Mouse (Mus musculus) MEL (cell line): ENCODE results near the gene Clcn5.

Experiments
- CTCF ChIP-seq, 3 experiments: IDR thresholded peaks in 2 of 3; conservative IDR thresholded peaks in 1 of 3; 2 replicates each; pipeline ENCODE4 v1.5.1; 2011 to 2012; ENCODE audit warnings: low read length in 3 of 3, low read depth in 2 of 3, mild to moderate bottlenecking in 2 of 3, improper control_type of control experiment in 1 of 3, inconsistent platforms in 1 of 3, mixed read lengths in 1 of 3, moderate library complexity in 1 of 3; ENCODE audit not compliant: control insufficient read depth in 1 of 3, insufficient read depth in 1 of 3, poor library complexity in 1 of 3, severe bottlenecking in 1 of 3
- ELF1 ChIP-seq: IDR thresholded peaks from 2 replicates; pipeline ENCODE4 v1.6.1; 2014; ENCODE audit warnings: low read depth, mild to moderate bottlenecking, inconsistent platforms, low read length, improper control_type of control experiment, moderate library complexity
- EP300 ChIP-seq, 2 experiments: IDR thresholded peaks; 2 replicates each; pipeline ENCODE4 v1.6.1; 2011; ENCODE audit warnings: improper control_type of control experiment in 2 of 2, low read length in 2 of 2, low read depth in 1 of 2, mild to moderate bottlenecking in 1 of 2
- GATA1 ChIP-seq: IDR thresholded peaks from 2 replicates; pipeline ENCODE4 v1.6.1; 2011; ENCODE audit warnings: low read depth, low read length, improper control_type of control experiment
- MEF2A ChIP-seq: IDR thresholded peaks from 2 replicates; pipeline ENCODE4 v1.6.1; 2014; ENCODE audit warnings: low read depth, mild to moderate bottlenecking, inconsistent platforms, low read length, improper control_type of control experiment; ENCODE audit not compliant: poor library complexity, insufficient replicate concordance, severe bottlenecking; ENCODE audit errors: extremely low read depth
- POLR2A ChIP-seq, 2 experiments: IDR thresholded peaks; 2 replicates each; pipeline ENCODE4 v1.6.1; 2011 to 2012; ENCODE audit warnings: low read length in 2 of 2, mild to moderate bottlenecking in 2 of 2, control low read depth in 1 of 2, improper control_type of control experiment in 1 of 2, low read depth in 1 of 2, moderate library complexity in 1 of 2; ENCODE audit not compliant: control insufficient read depth in 1 of 2, insufficient read depth in 1 of 2, poor library complexity in 1 of 2
- SMC3 ChIP-seq: IDR thresholded peaks from 2 replicates; pipeline ENCODE4 v1.6.1; 2011; ENCODE audit warnings: low read depth, low read length, improper control_type of control experiment
- TAL1 ChIP-seq: IDR thresholded peaks from 2 replicates; pipeline ENCODE4 v1.6.1; 2012; ENCODE audit warnings: mild to moderate bottlenecking, inconsistent platforms, low read length, moderate library complexity, mixed read lengths
- TBP ChIP-seq: IDR thresholded peaks from 2 replicates; pipeline ENCODE4 v1.8.0; 2011; ENCODE audit warnings: low read depth, low read length, improper control_type of control experiment
- TCF12 ChIP-seq: IDR thresholded peaks from 2 replicates; pipeline ENCODE4 v1.6.1; 2014; ENCODE audit warnings: low read depth, mild to moderate bottlenecking, inconsistent platforms, low read length, improper control_type of control experiment, moderate library complexity
- UBTF ChIP-seq: IDR thresholded peaks from 2 replicates; pipeline ENCODE4 v1.6.1; 2012; ENCODE audit warnings: low read depth, mild to moderate bottlenecking, inconsistent platforms, low read length, improper control_type of control experiment, moderate library complexity, borderline replicate concordance; ENCODE audit not compliant: insufficient read depth
- USF1 ChIP-seq: IDR thresholded peaks from 2 replicates; pipeline ENCODE4 v1.6.1; 2014; ENCODE audit warnings: low read depth, mild to moderate bottlenecking, inconsistent platforms, low read length, improper control_type of control experiment, moderate library complexity
- USF2 ChIP-seq, 2 experiments: IDR thresholded peaks; 2 replicates each; pipeline ENCODE4 v1.6.1; 2011 to 2012; ENCODE audit warnings: improper control_type of control experiment in 2 of 2, low read length in 2 of 2, borderline replicate concordance in 1 of 2, inconsistent platforms in 1 of 2, low read depth in 1 of 2, mild to moderate bottlenecking in 1 of 2; ENCODE audit not compliant: insufficient read depth in 1 of 2
- ZC3H11A ChIP-seq: IDR thresholded peaks from 2 replicates; pipeline ENCODE4 v1.6.1; 2012; ENCODE audit warnings: low read depth, mild to moderate bottlenecking, inconsistent platforms, low read length, improper control_type of control experiment

GRCm38 (mm10) chrX:7259718-7260117, 59.4 kb downstream of the Clcn5 start:
- TF ChIP-seq EP300 (IDR thresholded peaks at IDR 0.05; ENCODE audit: low read depth in 1 of 2, low read length in 2 of 2), result no peak
- no peak for TF ChIP-seq TBP
- TF ChIP-seq USF1, result no peak
- TF ChIP-seq CTCF (IDR thresholded peaks at IDR 0.05 in 2 of 3, conservative IDR thresholded peaks at IDR 0.05 in 1 of 3; ENCODE audit: control insufficient read depth in 1 of 3, insufficient read depth in 1 of 3, low read depth in 2 of 3, low read length in 3 of 3, poor library complexity in 1 of 3, severe bottlenecking in 1 of 3), result no peak
- no peak for TF ChIP-seq TCF12
- TF ChIP-seq TAL1, result no peak
- TF ChIP-seq ELF1, result no peak
- no peak for TF ChIP-seq MEF2A
- TF ChIP-seq UBTF, result no peak
- TF ChIP-seq SMC3, result no peak
- no peak for TF ChIP-seq GATA1
- no peak for TF ChIP-seq POLR2A (IDR thresholded peaks at IDR 0.05; ENCODE audit: control insufficient read depth in 1 of 2, insufficient read depth in 1 of 2, low read depth in 1 of 2, low read length in 2 of 2, poor library complexity in 1 of 2)
- no peak for TF ChIP-seq ZC3H11A
- TF ChIP-seq USF2 (IDR thresholded peaks at IDR 0.05; ENCODE audit: borderline replicate concordance in 1 of 2, insufficient read depth in 1 of 2, low read depth in 1 of 2, low read length in 2 of 2), result no peak
